Mouse (Mus musculus): ENCODE data around the gene Parp9. TPM values are rescaled to one million over a fixed set of nuclear protein-coding genes. Genes with fewer than 3 reads are reported as not detected.
"Not testable (repeated sequence)": the region's sequence is repeated elsewhere in the genome, so short reads cannot be mapped to it uniquely, and the experiment has no call there.

Parp9 gene
- total RNA-seq, 2 experiments from 2014 or later = 7.6 TPM

GRCm38 (mm10) chr16:35923546-35924198, 14.6 kb upstream of the Parp9 start:
- no peak for DNase-seq (ENCODE audit: low spot score in 2 of 2)

GRCm38 (mm10) chr16:35924341-35924740, 13.9 kb upstream of the Parp9 start:
- DNase-seq (ENCODE audit: low spot score in 2 of 2) = no peak

GRCm38 (mm10) chr16:35932179-35933055, 5.9 kb upstream of the Parp9 start:
- DNase-seq (ENCODE audit: low spot score in 2 of 2) = no peak

GRCm38 (mm10) chr16:35933181-35933580, 5.1 kb upstream of the Parp9 start:
- no peak for DNase-seq (ENCODE audit: low spot score in 2 of 2)

- peak in 1 of 2 experiments; percentile 13 for DNase-seq (ENCODE audit: low spot score in 2 of 2)
Measured at GRCm38 (mm10) chr16:35939261-35939660, 991 bp downstream of the Parp9 start.

GRCm38 (mm10) chr16:35939690-35940089, 1.4 kb downstream of the Parp9 start:
- peak; percentile 58 to 84 for DNase-seq (ENCODE audit: low spot score in 2 of 2)

GRCm38 (mm10) chr16:35941382-35941781, 3.1 kb downstream of the Parp9 start:
- no peak for DNase-seq (ENCODE audit: low spot score in 2 of 2)

- DNase-seq (ENCODE audit: low spot score in 2 of 2) = no peak
Measured at GRCm38 (mm10) chr16:35949264-35949663, 11.0 kb downstream of the Parp9 start.

- no peak for DNase-seq (ENCODE audit: low spot score in 2 of 2)
Measured at GRCm38 (mm10) chr16:35951216-35951615, 12.9 kb downstream of the Parp9 start.

GRCm38 (mm10) chr16:35952628-35953130, 14.4 kb downstream of the Parp9 start:
- no peak for DNase-seq (ENCODE audit: low spot score in 2 of 2)

GRCm38 (mm10) chr16:35965991-35966390, 27.7 kb downstream of the Parp9 start:
- DNase-seq (ENCODE audit: low spot score in 2 of 2) = not testable (repeated sequence)

GRCm38 (mm10) chr16:35966411-35967115, 28.3 kb downstream of the Parp9 start:
- DNase-seq (ENCODE audit: low spot score in 2 of 2) = no peak

GRCm38 (mm10) chr16:35967319-35967718, 29.0 kb downstream of the Parp9 start:
- no peak for DNase-seq (ENCODE audit: low spot score in 2 of 2)

GRCm38 (mm10) chr16:35968149-35968548, 29.9 kb downstream of the Parp9 start:
- no peak for DNase-seq (ENCODE audit: low spot score in 2 of 2)

- DNase-seq (ENCODE audit: low spot score in 2 of 2) = no peak
Measured at GRCm38 (mm10) chr16:35974021-35974420, 35.8 kb downstream of the Parp9 start.

- not testable (repeated sequence) for DNase-seq (ENCODE audit: low spot score in 2 of 2)
Measured at GRCm38 (mm10) chr16:35978450-35978849, 40.2 kb downstream of the Parp9 start, which contains the start of gene Kpna1. Gene Kpna1 (plus strand): TSS chr16:35978750.

- DNase-seq (ENCODE audit: low spot score in 2 of 2) = peak; percentile 100
Measured at GRCm38 (mm10) chr16:35981363-35981821, 43.1 kb downstream of the Parp9 start.

GRCm38 (mm10) chr16:35982506-35982901, 44.2 kb downstream of the Parp9 start:
- DNase-seq (ENCODE audit: low spot score in 2 of 2) = no peak

- peak; percentile 88 to 90 for DNase-seq (ENCODE audit: low spot score in 2 of 2)
Measured at GRCm38 (mm10) chr16:35982902-35983516, 44.7 kb downstream of the Parp9 start.

GRCm38 (mm10) chr16:35983517-35984101, 45.3 kb downstream of the Parp9 start:
- peak; percentile 53 to 66 for DNase-seq (ENCODE audit: low spot score in 2 of 2)
